Mouse (Mus musculus): Measurements from ENCODE around the gene Tceal3. TPM values are rescaled to one million over a fixed set of nuclear protein-coding genes. Genes with fewer than 3 reads are reported as not detected.
"Not testable (repeated sequence)": the region's sequence is repeated elsewhere in the genome, so short reads cannot be mapped to it uniquely, and the experiment has no call there.

The Tceal3 gene
- polyA plus RNA-seq, 1 experiment from 2014 or later = 6.9 TPM

GRCm38 (mm10) chrX:136680989-136681388, 90.3 kb downstream of the Tceal3 start:
- no peaks in the 10 kb centered on the region for H3K27me3 ChIP-seq (ENCODE audit: control insufficient read depth, insufficient read depth, low read length)
- no peaks in the 10 kb centered on the region for H3K9me3 ChIP-seq (ENCODE audit: control insufficient read depth, low read length)
- H3K4me2 ChIP-seq (replicated peaks; ENCODE audit: low read depth) = no peak overlapping the region
- no peak overlapping the region for H3K4me3 ChIP-seq (ENCODE audit: low read depth, low read length)
- TF ChIP-seq CTCF (IDR thresholded peaks at IDR 0.05; ENCODE audit: low read depth) (no peak), EP300 (optimal IDR thresholded peaks at IDR 0.05) (no peak)
- H3K36me3 ChIP-seq (ENCODE audit: control insufficient read depth, insufficient read depth, low read length) = no peaks in the 10 kb centered on the region
- no peak overlapping the region for H3K27ac ChIP-seq (replicated peaks)
- no peak for ATAC-seq (ENCODE audit: low FRiP score, low TSS enrichment)
- H3K4me1 ChIP-seq (replicated peaks; ENCODE audit: control insufficient read depth, insufficient read depth) = no peaks in the 10 kb centered on the region
- no peak for DNase-seq (ENCODE audit: low spot score)
- WGBS = 35% methylated on average over 3 of the region's 3 CpGs
- H3K9ac ChIP-seq (ENCODE audit: low read length) = no peak overlapping the region

- H3K4me3 ChIP-seq (ENCODE audit: low read depth, low read length); H3K9ac ChIP-seq (ENCODE audit: low read length); H3K4me1 ChIP-seq (replicated peaks; ENCODE audit: control insufficient read depth, insufficient read depth); H3K9me3 ChIP-seq (ENCODE audit: control insufficient read depth, low read length); H3K27ac ChIP-seq (replicated peaks); H3K27me3 ChIP-seq (ENCODE audit: control insufficient read depth, insufficient read depth, low read length); H3K36me3 ChIP-seq (ENCODE audit: control insufficient read depth, insufficient read depth, low read length); H3K4me2 ChIP-seq (replicated peaks; ENCODE audit: low read depth); DNase-seq (ENCODE audit: low spot score); ATAC-seq (ENCODE audit: low FRiP score, low TSS enrichment): not testable (repeated sequence)
- 72% methylated on average over 3 of the region's 3 CpGs for WGBS
These were observed 101.1 kb downstream of the Tceal3 start for GRCm38 (mm10) chrX:136691606-136692293.

GRCm38 (mm10) chrX:136692294-136692675, 101.6 kb downstream of the Tceal3 start:
- 85% methylated on average over 4 of the region's 4 CpGs for WGBS
- Histone ChIP-seq H3K27ac (replicated peaks) (no peak overlapping the region), H3K4me2 (replicated peaks; ENCODE audit: low read depth) (no peak overlapping the region), H3K9ac (ENCODE audit: low read length) (no peak overlapping the region), H3K27me3 (ENCODE audit: control insufficient read depth, insufficient read depth, low read length) (no peaks in the 10 kb centered on the region), H3K4me1 (replicated peaks; ENCODE audit: control insufficient read depth, insufficient read depth) (no peaks in the 10 kb centered on the region), H3K36me3 (ENCODE audit: control insufficient read depth, insufficient read depth, low read length) (no peaks in the 10 kb centered on the region), H3K4me3 (ENCODE audit: low read depth, low read length) (no peak overlapping the region), H3K9me3 (ENCODE audit: control insufficient read depth, low read length) (no peaks in the 10 kb centered on the region)
- DNase-seq (ENCODE audit: low spot score) = no peak
- ATAC-seq (ENCODE audit: low FRiP score, low TSS enrichment) = no peak
- TF ChIP-seq CTCF (IDR thresholded peaks at IDR 0.05; ENCODE audit: low read depth) = no peak

- no peaks in the 10 kb centered on the region for H3K4me1 ChIP-seq (replicated peaks; ENCODE audit: control insufficient read depth, insufficient read depth)
- H3K27me3 ChIP-seq (ENCODE audit: control insufficient read depth, insufficient read depth, low read length) = no peaks in the 10 kb centered on the region
- no peak overlapping the region for H3K9ac ChIP-seq (ENCODE audit: low read length)
- H3K4me2 ChIP-seq (replicated peaks; ENCODE audit: low read depth) = no peak overlapping the region
- no peak overlapping the region for H3K4me3 ChIP-seq (ENCODE audit: low read depth, low read length)
- H3K9me3 ChIP-seq (ENCODE audit: control insufficient read depth, low read length) = no peaks in the 10 kb centered on the region
- ATAC-seq (ENCODE audit: low FRiP score, low TSS enrichment) (no peak), DNase-seq (ENCODE audit: low spot score) (no peak)
- TF ChIP-seq CTCF (IDR thresholded peaks at IDR 0.05; ENCODE audit: low read depth) = no peak
- TF ChIP-seq EP300 (optimal IDR thresholded peaks at IDR 0.05) = no peak
- 73% methylated on average over 5 of the region's 5 CpGs for WGBS
- H3K36me3 ChIP-seq (ENCODE audit: control insufficient read depth, insufficient read depth, low read length) = no peaks in the 10 kb centered on the region
- no peak overlapping the region for H3K27ac ChIP-seq (replicated peaks)
These were observed 102.6 kb downstream of the Tceal3 start for GRCm38 (mm10) chrX:136693196-136693595.

GRCm38 (mm10) chrX:136707446-136708167, 117.0 kb downstream of the Tceal3 start, which contains the start of gene Tceal1:
Gene Tceal1 (plus strand): TSS chrX:136707982.
- ATAC-seq (ENCODE audit: low FRiP score, low TSS enrichment) = peak; percentile 90
- H3K27ac ChIP-seq (replicated peaks) = peak within 1 kb of the TSS; percentile 73
- H3K27me3 ChIP-seq (ENCODE audit: control insufficient read depth, insufficient read depth, low read length) = no peaks in the 10 kb centered on the region
- no peaks in the 10 kb centered on the region for H3K36me3 ChIP-seq (ENCODE audit: control insufficient read depth, insufficient read depth, low read length)
- no peaks in the 10 kb centered on the region for H3K9me3 ChIP-seq (ENCODE audit: control insufficient read depth, low read length)
- 24% methylated on average over 15 of the region's 15 CpGs for WGBS
- TF ChIP-seq EP300 (optimal IDR thresholded peaks at IDR 0.05) (no peak), CTCF (IDR thresholded peaks at IDR 0.05; ENCODE audit: low read depth) (no peak)
- H3K4me3 ChIP-seq (ENCODE audit: low read depth, low read length) = peak within 1 kb of the TSS; percentile 45
- no peaks in the 10 kb centered on the region for H3K4me1 ChIP-seq (replicated peaks; ENCODE audit: control insufficient read depth, insufficient read depth)
- peak within 1 kb of the TSS; percentile 61 for H3K9ac ChIP-seq (ENCODE audit: low read length)
- DNase-seq (ENCODE audit: low spot score) = peak; percentile 59
- H3K4me2 ChIP-seq (replicated peaks; ENCODE audit: low read depth) = peak within 1 kb of the TSS; percentile 55

GRCm38 (mm10) chrX:136708168-136708681, 117.6 kb downstream of the Tceal3 start:
- TF ChIP-seq CTCF (IDR thresholded peaks at IDR 0.05; ENCODE audit: low read depth) = no peak
- TF ChIP-seq EP300 (optimal IDR thresholded peaks at IDR 0.05) = no peak
- H3K4me1 ChIP-seq (replicated peaks; ENCODE audit: control insufficient read depth, insufficient read depth) = no peaks in the 10 kb centered on the region
- H3K27ac ChIP-seq (replicated peaks) = peak overlapping the region; percentile 73
- H3K27me3 ChIP-seq (ENCODE audit: control insufficient read depth, insufficient read depth, low read length) = no peaks in the 10 kb centered on the region
- H3K36me3 ChIP-seq (ENCODE audit: control insufficient read depth, insufficient read depth, low read length) = no peaks in the 10 kb centered on the region
- WGBS = 12% methylated on average over 16 of the region's 18 CpGs
- peak; percentile 28 for DNase-seq (ENCODE audit: low spot score)
- ATAC-seq (ENCODE audit: low FRiP score, low TSS enrichment) = peak; percentile 64; the same call in 1 of the 2 replicates
- peak overlapping the region; percentile 61 for H3K9ac ChIP-seq (ENCODE audit: low read length)
- peak overlapping the region; percentile 45 for H3K4me3 ChIP-seq (ENCODE audit: low read depth, low read length)
- H3K9me3 ChIP-seq (ENCODE audit: control insufficient read depth, low read length) = no peaks in the 10 kb centered on the region
- H3K4me2 ChIP-seq (replicated peaks; ENCODE audit: low read depth) = peak overlapping the region; percentile 55
